Mouse (Mus musculus): Measurements from ENCODE around the gene Fam208a. TPM values are rescaled to one million over a fixed set of nuclear protein-coding genes. Genes with fewer than 3 reads are reported as not detected.

Gene Fam208a
- polyA plus RNA-seq, 2 experiments from 2014 or later, result 31.3 to 32.5 TPM

DNA sequence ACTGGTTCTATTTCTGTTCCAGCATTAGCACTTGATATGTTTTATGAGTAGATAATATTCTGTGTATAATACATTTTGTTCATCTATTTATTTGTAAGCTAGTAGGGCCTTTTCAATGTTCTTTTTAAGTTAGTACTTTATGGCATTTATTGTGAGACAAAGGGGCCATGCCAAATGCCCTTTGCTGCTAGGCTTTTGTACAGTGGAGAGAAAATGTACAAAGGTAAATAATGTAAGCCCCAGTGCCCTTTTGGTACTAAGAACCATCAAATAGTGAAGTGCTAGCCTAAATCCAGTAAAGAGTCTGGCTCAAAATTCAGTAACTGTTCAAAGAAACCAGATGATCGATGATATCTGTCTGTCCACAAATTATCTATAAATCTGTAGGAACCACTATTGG, 6.3 kb upstream of the Fam208a start:
- no peak for ATAC-seq

- peak; percentile 71 for ATAC-seq
These were observed 508 bp downstream of the Fam208a start for GRCm38 (mm10) chr14:27428973-27429711.

DNA sequence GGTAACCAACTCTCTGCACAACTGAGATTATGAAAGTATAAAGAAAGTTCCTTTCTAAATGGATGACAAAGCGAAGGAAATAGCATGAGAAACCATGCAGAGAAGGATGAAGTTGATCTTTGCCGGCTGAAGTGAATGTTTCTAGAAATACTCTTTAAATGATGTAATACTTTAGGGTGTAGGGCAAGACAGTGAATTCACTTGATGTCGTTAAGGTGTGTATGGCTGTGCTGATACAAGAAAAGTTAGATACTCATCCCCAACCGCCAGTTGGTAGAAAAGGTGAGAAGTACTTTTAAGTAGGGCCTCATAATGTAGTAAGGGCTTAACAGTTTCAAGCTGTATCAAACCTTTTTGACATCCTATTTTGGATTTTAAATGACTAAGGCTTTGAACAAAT, 1.6 kb downstream of the Fam208a start:
- ATAC-seq, result no peak

- no peak for ATAC-seq
These were observed 3.4 kb downstream of the Fam208a start for GRCm38 (mm10) chr14:27432064-27432463.

GRCm38 (mm10) chr14:27436116-27436515, 7.5 kb downstream of the Fam208a start:
- ATAC-seq, result no peak

DNA sequence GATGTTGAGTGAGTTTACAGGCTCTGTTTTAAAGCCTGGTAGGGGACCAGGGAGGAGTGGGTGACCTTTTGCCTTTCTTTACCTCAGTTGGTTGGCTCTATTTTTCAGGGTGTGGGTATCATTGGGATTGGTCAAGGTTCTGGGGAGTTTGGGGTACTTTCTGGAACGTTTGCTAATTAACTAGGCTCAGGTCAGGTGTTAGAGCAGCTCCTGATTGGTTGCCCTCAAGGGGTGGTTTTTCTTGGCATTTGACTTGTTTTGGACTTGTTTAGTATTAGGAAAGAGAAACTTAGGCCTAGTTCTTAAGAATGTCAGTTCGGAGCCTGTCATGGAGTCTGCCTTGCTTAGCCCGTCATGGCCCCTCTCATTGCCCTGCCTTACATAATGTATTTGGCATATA, 8.2 kb downstream of the Fam208a start:
- ATAC-seq, result no peak

DNA sequence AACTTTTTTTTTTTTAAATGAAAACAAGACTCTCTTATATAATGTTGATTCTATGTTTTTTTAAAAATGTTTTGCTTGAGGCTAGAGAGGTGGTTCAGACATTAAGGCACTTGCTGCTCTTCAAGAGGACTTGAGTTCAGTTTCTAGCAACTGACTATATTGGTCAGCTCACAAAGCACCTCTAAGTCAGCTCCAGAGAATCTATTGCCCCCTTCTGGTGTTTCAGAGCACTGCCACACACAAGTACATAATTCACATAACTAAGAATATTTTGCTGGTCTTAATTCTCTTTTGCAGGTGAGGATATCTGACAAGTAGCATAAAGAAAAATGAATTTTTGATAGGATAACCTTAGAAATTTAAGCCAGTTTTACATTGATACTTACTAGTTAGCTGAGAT, 12.3 kb downstream of the Fam208a start:
- ATAC-seq, result no peak

DNA sequence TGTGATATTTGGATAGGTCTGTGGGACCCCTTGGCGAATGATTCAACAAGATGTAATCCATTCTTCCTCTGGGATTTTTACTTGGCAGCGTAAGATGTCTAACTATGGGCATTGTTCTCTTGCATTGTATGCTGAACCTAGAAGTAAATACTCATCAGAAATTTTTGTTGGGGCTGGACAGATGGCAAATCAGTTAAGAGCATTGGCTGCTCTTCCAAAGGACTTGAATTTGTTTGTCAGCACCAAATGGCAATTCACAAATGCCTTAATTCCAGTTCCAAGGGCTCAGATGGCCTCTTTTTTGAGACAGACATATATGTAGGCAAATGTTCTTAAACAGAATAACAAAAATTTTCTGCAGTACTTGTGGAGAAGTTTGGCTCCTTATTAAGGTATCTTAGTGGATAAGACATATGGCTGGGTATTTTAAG, 16.2 kb downstream of the Fam208a start:
- no peak for ATAC-seq

- no peak for ATAC-seq
These were observed 18.3 kb downstream of the Fam208a start for GRCm38 (mm10) chr14:27446963-27447362.

DNA sequence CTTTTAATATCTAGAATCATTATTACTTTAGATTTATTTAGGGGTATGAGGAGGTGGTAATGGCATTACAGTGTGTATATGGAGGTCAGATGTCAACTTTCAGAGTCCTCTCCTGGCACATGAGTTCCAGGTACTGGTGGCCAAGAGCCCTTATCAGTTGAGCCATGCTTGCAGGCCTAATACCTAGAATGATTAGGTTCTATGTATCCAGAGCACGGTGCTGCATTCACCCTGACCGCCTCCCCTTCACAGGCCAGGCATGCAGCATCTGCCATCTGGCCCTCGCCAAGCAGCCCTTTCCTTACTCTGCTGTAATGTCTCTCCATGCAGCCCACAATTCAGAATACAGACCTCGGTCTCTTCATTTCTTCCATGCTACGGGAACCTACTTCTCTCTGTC, 62.8 kb downstream of the Fam208a start:
- ATAC-seq, result no peak

DNA sequence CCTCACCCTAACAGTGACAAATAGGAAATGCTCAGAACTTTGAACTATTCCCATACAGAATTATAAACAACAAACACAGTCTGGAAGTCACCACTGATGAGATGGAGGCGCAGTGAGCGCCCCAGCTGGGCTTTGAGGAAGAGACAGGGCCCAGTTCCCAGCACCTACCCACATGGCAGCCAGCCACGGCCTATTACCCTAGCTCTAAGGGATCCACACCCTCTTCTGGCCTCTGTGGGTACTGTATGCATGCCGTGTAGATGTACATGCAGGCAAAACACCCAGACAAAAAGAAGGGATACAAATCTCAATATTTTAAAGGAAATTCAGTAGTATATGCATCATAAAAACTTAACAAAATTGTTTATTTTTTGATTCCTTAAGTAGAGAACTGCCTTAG, 64.9 kb downstream of the Fam208a start:
- no peak for ATAC-seq

DNA sequence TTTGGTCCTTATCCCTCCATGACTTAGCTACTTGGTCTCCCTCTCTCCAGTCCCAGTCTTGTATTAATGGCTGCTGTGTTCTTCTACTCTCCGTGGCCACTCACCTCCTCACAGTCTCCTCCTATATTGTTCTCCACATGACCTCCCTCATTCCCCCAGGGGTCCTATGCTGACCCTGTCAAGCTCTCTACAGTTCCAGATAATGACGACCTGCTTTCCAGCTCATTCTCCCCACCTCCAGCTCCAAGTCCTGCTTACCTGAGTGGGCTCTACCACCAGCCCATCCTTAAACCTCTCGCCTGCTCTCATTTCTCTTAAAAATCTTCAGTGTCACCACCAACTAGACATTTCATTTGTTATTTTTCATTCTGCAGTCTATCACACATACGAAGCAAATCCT, 72.5 kb downstream of the Fam208a start:
- ATAC-seq, result no peak

- ATAC-seq, result peak; percentile 92
These were observed 79.4 kb downstream of the Fam208a start, which contains the start of gene Ccdc66 for GRCm38 (mm10) chr14:27507894-27508643. Gene Ccdc66, minus strand, starts transcription at chr14:27508460.

- ATAC-seq, result peak; percentile 1
These were observed 80.1 kb downstream of the Fam208a start for GRCm38 (mm10) chr14:27508644-27509301.

- no peak for ATAC-seq
These were observed 95.9 kb downstream of the Fam208a start for GRCm38 (mm10) chr14:27524541-27524940.

Other genes with a start within 250 kb of the Fam208a start
- 10 to 100 TPM in 1 of 2 experiments, 1 to 10 TPM in 1; 8.6 to 18.6 TPM for gene Ccdc66, start 79.6 kb downstream of the Fam208a start, polyA plus RNA-seq (2017; shearing (Covaris generic))
- under 1 TPM in 1 of 2 experiments, not detected in 1; 0.56 TPM for gene Erc2, start 193.6 kb downstream of the Fam208a start, polyA plus RNA-seq (2017; shearing (Covaris generic))